8 mouse cellular contexts compared by ENCODE assay signal in genomic region chr10:67547850-67548260, GRCm38 (mm10). TPM values are rescaled to one million over a fixed set of nuclear protein-coding genes. Genes with fewer than 3 reads are reported as not detected.
DNase-seq lines count a peak whose midpoint lies in the region; ATAC-seq and TF ChIP-seq lines count a peak whose summit lies in the region.

No protein-coding gene starts in this region.

- H3K9ac ChIP-seq in hindbrain, embryonic 13.5 days, result peak overlapping the region; percentile 92
- peak overlapping the region; percentile 91 for H3K9ac ChIP-seq in liver, embryonic 13.5 days

- peaks cover 29% of the 10 kb centered on the region for H3K27me3 ChIP-seq in hindbrain, embryonic 13.5 days
- no peaks in the 10 kb centered on the region for H3K27me3 ChIP-seq in liver, embryonic 13.5 days

- TF ChIP-seq CTCF in left cerebral cortex, adult 2 months (IDR thresholded peaks at IDR 0.05), result no peak
- TF ChIP-seq CTCF in embryonic fibroblast, embryonic 13.5 days (IDR thresholded peaks at IDR 0.05; ENCODE audit: borderline replicate concordance, insufficient read depth, low read length), result no peak

- H3K27ac ChIP-seq in left cerebral cortex, adult 2 months, result peak overlapping the region; percentile 99
- H3K27ac ChIP-seq in embryonic fibroblast, embryonic 13.5 days (ENCODE audit: insufficient read depth, low read length), result peak overlapping the region; percentile 91; the same call in 1 of the 2 replicates
- peak overlapping the region; percentile 97 for H3K27ac ChIP-seq in hindbrain, embryonic 13.5 days
- H3K27ac ChIP-seq in liver, embryonic 13.5 days, result peak overlapping the region; percentile 84

- H3K36me3 ChIP-seq in hindbrain, embryonic 13.5 days, result no peaks in the 10 kb centered on the region
- peaks cover 14% of the 10 kb centered on the region for H3K36me3 ChIP-seq in liver, embryonic 13.5 days

- DNase-seq in left cerebral cortex, adult 2 months (ENCODE audit: extremely low spot score in 1 of 2, low spot score in 2 of 2), result no peak
- no peak for DNase-seq in left cerebral cortex, adult 11 months (ENCODE audit: low spot score)
- peak; percentile 71 for DNase-seq in NIH3T3 (ENCODE audit: low read depth)
- no peak for DNase-seq in liver, embryonic 13.5 days
- DNase-seq in retina, embryonic 14.5 days (ENCODE audit: low spot score), result peak; percentile 35
- DNase-seq in urinary bladder, postnatal 4 days (ENCODE audit: low spot score in 2 of 2), result no peak

- peak overlapping the region; percentile 99 for H3K4me2 ChIP-seq in hindbrain, embryonic 13.5 days
- H3K4me2 ChIP-seq in liver, embryonic 13.5 days, result peak overlapping the region; percentile 92

- TF ChIP-seq POLR2A in embryonic fibroblast, embryonic 13.5 days (IDR thresholded peaks at IDR 0.05; ENCODE audit: low read depth, low read length), result 0 out of 2 replicates have a peak, but pooled peaks have one; percentile 18

- H3K4me1 ChIP-seq in embryonic fibroblast, embryonic 13.5 days (ENCODE audit: control insufficient read depth, insufficient read depth, low read length), result peaks cover 4% of the 10 kb centered on the region; the same call in 1 of the 2 replicates
- H3K4me1 ChIP-seq in hindbrain, embryonic 13.5 days (replicated peaks), result peaks cover 35% of the 10 kb centered on the region
- H3K4me1 ChIP-seq in liver, embryonic 13.5 days (replicated peaks), result peaks cover 34% of the 10 kb centered on the region

- intact Hi-C loops in left cerebral cortex, adult 2 months (cut with DNase I), result loop anchor here (1.0 kb wide), 1 partner anchor 9 kb away; no protein-coding TSS in a partner anchor

- peak overlapping the region; percentile 97 for H3K4me3 ChIP-seq in left cerebral cortex, adult 2 months
- peak overlapping the region; percentile 71 for H3K4me3 ChIP-seq in embryonic fibroblast, embryonic 13.5 days (ENCODE audit: insufficient read depth, low read length)
- H3K4me3 ChIP-seq in hindbrain, embryonic 13.5 days, result peak overlapping the region; percentile 62
- H3K4me3 ChIP-seq in liver, embryonic 13.5 days (replicated peaks), result peak overlapping the region; percentile 86

- 1% methylated on average over 20 of the region's 20 CpGs for WGBS in hindbrain, embryonic 13.5 days
- under 1% methylated on average over 20 of the region's 20 CpGs for WGBS in liver, embryonic 13.5 days (ENCODE audit: insufficient replicate concordance)

- peak; percentile 2; the same call in 1 of the 2 replicates for ATAC-seq in hindbrain, embryonic 13.5 days (ENCODE audit: low FRiP score)
- peak; percentile 25 for ATAC-seq in liver, embryonic 13.5 days (ENCODE audit: low read depth)

- H3K9me3 ChIP-seq in hindbrain, embryonic 13.5 days, result no peaks in the 10 kb centered on the region
- no peaks in the 10 kb centered on the region for H3K9me3 ChIP-seq in liver, embryonic 13.5 days (replicated peaks)

RNA-seq across cellular contexts. Expression of gene Ado, which starts 0.9 kb away (rescaled TPM):
- total RNA-seq in left cerebral cortex, adult 2 months (2021), result 10 to 100 TPM; 36.6 to 37.7 TPM
- 24.7 and 25.2 TPM in 2 replicates for polyA plus RNA-seq in embryonic fibroblast, embryonic 13.5 days (2011; ENCODE audit: insufficient read length, low read depth, missing spikeins)
- polyA plus RNA-seq in hindbrain, embryonic 13.5 days (2015; fragmentation: Nextera tagmentation; extraction: Ambion mirVana), result 86.8 and 89.0 TPM in 2 replicates
- polyA plus RNA-seq in liver, embryonic 13.5 days (2015; fragmentation: Nextera tagmentation; extraction: Ambion mirVana), result 15.9 and 20.1 TPM in 2 replicates

RNA-seq across cellular contexts. Expression of gene Egr2, which starts 12.6 kb away (rescaled TPM):
- 10 to 100 TPM; 14.2 to 30.7 TPM for total RNA-seq in left cerebral cortex, adult 2 months (2021)
- 11.1 and 17.6 TPM in 2 replicates for polyA plus RNA-seq in embryonic fibroblast, embryonic 13.5 days (2011; ENCODE audit: insufficient read length, low read depth, missing spikeins)
- 3.8 and 4.1 TPM in 2 replicates for polyA plus RNA-seq in hindbrain, embryonic 13.5 days (2015; fragmentation: Nextera tagmentation; extraction: Ambion mirVana)
- 0.12 and 0.22 TPM in 2 replicates for polyA plus RNA-seq in liver, embryonic 13.5 days (2015; fragmentation: Nextera tagmentation; extraction: Ambion mirVana)

Comparison
In these comparisons a context has a peak if more than half of its experiments do, and no peak if none do; other contexts are left out.
1. DNase-seq: peak in NIH3T3 (single experiment) and retina, embryonic 14.5 days (single experiment); none in left cerebral cortex, adult 2 months (0 of 2), left cerebral cortex, adult 11 months (single experiment), liver, embryonic 13.5 days (single experiment) and urinary bladder, postnatal 4 days (0 of 2).
2. Peak in every context shown above with its lines, with median percentiles within 50 percentile points of each other: H3K27ac ChIP-seq and H3K4me3 ChIP-seq.